Mouse (Mus musculus) adrenal gland, postnatal 4 days (tissue): ENCODE measurements around the gene Shc3. TPM values are rescaled to one million over a fixed set of nuclear protein-coding genes. Genes with fewer than 3 reads are reported as not detected.
A peak's percentile ranks its signal among the peaks of the same experiment; 100 is the strongest.

Experiments
- DNase-seq, 2 experiments: peaks; one replicate each; pipeline ENCODE4 v3.0.0; 2021 to 2022; ENCODE audit warnings: low spot score in 2 of 2, mixed read lengths in 2 of 2
- total RNA-seq, 2 experiments: library from RNA; stranded (reverse); gene quantifications; 2 replicates each; pipeline ENCODE4 v1.2.3; 2021

Gene Shc3
- total RNA-seq, 2 experiments from 2014 or later: 3.1 to 4.0 TPM

- no peak for DNase-seq
These were observed 458 bp upstream of the Shc3 start for GRCm38 (mm10) chr13:51569685-51570068.

GRCm38 (mm10) chr13:51568501-51568901 is 718 bp downstream of the Shc3 start:
- DNase-seq: no peak

DNA sequence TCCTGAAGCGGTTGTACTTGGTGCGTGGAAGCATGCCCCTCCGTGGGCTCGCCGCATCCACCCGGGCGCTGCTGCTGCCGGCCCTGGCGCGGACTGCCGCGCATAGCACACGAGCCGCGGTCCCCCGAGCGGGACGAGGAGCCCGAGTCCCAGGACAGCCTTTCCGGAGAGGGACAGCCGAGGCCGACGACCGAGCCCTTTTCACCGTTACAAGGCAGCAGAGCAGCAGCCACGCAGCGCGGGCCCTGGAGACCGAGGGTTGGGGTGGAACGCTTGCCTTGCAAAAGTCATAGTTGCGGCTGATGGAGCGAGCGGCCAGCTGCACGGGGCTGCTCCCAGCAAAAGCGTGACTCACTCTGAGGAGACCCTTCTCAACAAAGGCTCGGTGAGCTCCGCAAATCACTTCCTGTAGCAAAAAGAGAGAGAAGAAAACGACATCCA is 1.8 kb downstream of the Shc3 start:
- no peak for DNase-seq

DNA sequence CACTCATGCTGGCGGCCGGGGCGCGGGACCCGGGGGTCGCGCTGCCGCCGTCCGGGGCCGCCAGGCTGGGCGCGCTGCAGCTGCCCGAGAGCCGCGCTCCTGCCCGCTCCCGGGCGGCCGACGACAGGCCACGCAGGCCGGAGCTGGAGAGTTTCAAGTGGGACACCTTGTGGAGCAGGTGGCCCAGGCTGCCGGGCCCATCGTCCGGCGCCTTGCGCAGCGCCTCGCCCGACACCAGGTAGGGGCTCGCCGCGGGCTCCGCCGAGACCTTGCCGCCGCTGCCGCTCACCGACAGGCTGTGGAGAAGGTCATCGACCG is 2.2 kb downstream of the Shc3 start:
- no peak for DNase-seq

DNA sequence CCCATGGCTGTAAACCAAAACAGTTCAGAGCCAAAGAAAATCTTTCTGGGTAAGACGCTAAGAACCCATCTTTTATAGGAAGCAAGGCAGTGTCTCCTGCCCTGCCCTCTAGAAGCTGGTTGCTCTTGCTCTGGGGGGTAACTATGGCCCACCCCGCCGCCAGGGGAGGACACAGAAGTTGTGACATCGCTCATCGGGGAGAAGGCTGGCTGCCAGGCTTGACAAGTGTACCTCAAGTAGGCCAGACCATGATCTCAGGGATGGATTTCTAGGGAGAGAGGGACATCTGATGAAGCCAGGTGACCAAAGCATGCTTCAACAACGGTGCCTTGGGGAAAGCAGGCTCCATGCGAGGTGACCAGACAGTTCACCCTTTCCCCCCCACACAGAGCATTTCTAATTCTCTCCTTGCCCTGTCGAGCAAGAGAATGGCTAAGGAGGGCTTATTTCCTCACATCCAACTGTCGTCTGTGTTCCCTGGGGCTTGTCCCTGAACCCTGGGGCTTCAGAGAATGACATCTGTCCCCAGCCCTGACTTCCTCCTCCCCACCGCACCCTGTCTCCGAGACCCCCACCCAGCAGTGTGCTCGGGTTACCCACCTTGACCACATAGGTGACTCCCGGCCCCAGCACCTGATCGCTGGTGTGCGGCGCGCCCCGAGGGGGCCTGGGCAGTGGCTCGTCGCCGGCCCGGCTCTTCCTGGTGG is 2.7 kb downstream of the Shc3 start:
- no peak for DNase-seq

DNA sequence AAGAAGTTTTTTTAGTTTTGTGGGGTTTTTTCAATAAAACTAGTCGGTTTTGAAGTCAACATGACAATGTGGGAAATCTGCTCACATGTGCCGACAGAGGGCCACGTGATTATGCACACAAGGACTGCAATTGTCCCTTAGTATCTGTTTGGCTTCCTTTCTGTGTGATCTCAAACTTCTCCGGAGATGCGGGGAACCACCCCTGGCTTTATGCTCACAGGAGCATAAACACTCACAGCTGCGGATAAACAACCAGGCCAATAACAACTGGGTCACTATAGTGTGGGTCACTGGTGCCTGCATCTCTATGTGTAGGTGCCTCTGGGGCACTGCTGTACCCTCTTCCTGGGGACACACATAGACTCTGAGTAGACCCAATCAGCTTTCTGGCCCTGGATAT is 4.5 kb downstream of the Shc3 start:
- no peak for DNase-seq

- no peak for DNase-seq
These were observed 15.9 kb downstream of the Shc3 start for GRCm38 (mm10) chr13:51553343-51553742.

DNA sequence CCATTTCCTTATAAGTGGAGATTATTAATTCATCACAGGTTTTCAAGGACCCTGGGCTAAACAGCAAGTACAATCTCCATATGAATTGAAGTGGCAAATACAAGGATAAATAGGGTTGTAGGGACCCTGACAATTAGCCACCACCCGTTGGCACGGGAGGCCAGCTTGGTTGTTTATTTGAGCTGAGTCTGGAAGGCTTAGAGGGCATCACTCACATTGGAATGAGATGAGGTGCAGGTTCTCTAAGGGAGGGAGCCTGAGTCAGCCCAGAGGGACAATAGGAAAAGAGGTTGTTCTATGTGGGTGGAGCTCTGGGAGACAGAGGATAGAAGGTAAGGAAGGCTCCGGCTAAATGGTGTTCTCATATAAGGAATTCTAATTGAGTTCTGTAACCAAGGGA is 17.0 kb downstream of the Shc3 start:
- DNase-seq: no peak

DNA sequence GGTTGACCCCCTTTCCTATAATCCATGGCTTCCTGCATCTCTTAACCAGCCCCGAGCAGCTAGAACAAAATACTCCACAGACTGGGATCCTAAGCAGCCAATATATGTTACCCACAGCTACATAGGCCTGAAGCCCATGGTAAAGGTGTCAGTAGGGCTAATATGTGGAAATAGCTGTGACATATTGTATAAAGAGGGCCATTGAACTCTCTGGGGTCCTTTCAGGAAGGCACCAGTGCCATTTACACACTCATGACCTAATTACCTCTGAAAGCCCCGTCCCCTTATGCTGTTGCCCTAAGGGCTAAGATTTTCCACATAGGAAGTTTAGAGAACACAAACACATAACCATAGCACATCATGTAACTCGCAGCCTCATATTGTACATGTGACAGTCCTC is 17.4 kb downstream of the Shc3 start:
- no peak for DNase-seq

- DNase-seq: no peak
These were observed 29.4 kb downstream of the Shc3 start for GRCm38 (mm10) chr13:51539816-51540215.

- DNase-seq: no peak
These were observed 33.9 kb downstream of the Shc3 start for GRCm38 (mm10) chr13:51535326-51535725.

- peak; percentile 9 to 27 for DNase-seq
These were observed 42.7 kb downstream of the Shc3 start for GRCm38 (mm10) chr13:51526480-51526879.

DNA sequence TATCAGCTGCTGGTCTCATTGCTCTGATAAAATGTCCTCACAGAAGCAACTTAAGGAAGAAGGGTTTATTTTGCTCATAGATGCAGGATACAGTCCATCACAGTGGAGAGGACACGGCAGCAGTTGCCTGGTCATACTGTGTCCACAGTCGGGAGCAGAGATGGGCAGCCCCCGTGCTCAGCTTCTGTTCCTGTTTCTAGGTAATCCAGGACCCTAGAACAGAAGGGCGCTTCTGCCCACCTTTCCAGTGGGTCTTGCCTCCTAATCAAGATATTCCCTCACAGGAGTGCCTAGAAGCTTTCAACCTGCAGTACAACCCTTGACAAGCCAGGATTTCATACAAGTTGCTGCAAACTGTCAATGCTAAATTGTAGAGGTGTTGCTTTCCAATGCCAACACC is 44.9 kb downstream of the Shc3 start:
- no peak for DNase-seq

GRCm38 (mm10) chr13:51523311-51523710 is 45.9 kb downstream of the Shc3 start:
- no peak for DNase-seq

DNA sequence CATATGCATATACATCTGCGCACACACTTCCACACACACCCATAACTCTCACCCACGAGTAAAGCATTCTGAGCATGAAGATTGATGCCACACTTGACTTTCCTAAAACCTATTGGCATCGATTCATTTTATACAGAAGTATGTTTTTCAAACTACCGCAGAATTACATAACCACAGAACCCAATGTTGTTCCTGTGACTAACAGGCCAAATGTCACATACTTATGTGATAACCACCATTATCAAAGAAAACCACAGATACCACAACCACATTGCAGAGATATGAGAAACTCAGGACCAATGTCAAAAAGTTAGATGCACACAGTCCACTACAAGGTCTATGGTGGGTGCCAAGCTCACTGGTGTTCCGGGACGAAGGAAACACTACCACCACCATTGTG is 50.3 kb downstream of the Shc3 start:
- DNase-seq: no peak

GRCm38 (mm10) chr13:51517943-51518342 is 51.3 kb downstream of the Shc3 start:
- no peak for DNase-seq

GRCm38 (mm10) chr13:51508836-51509235 is 60.4 kb downstream of the Shc3 start:
- no peak for DNase-seq

- no peak for DNase-seq
These were observed 63.5 kb downstream of the Shc3 start for GRCm38 (mm10) chr13:51505711-51506110.

- no peak for DNase-seq
These were observed 69.5 kb downstream of the Shc3 start for GRCm38 (mm10) chr13:51499769-51500168.

DNA sequence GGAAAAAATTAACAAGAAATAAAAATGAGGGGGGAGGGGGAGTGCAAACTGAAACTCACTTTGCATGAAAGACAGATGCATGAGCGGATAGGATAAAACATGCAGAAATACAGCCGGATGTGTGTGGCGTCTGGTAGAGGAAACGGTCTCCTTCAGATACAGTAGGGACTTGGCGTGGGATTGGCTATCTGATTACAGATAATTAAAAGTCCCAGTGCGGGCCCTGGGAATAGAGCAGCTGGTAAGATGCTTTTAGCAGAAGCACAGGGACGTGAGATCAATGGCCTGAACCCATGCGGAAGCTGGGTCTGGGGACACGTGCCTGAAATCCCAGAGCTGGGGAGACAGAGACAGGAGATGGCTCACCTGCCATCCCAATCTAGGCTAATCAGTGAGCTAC is 75.5 kb downstream of the Shc3 start:
- no peak for DNase-seq

- DNase-seq: no peak
These were observed 77.4 kb downstream of the Shc3 start for GRCm38 (mm10) chr13:51491649-51492435.

- DNase-seq: no peak
These were observed 79.0 kb downstream of the Shc3 start for GRCm38 (mm10) chr13:51490195-51490594.

- DNase-seq: no peak
These were observed 80.3 kb downstream of the Shc3 start for GRCm38 (mm10) chr13:51488945-51489344.
